Mouse (Mus musculus) limb, embryonic 14.5 days (tissue): Measurements from ENCODE around the gene Ank3. TPM values are rescaled to one million over a fixed set of nuclear protein-coding genes. Genes with fewer than 3 reads are reported as not detected.

ENCODE experiments used
- ATAC-seq: fragments of 200-750 bp; cut with Nextera tagmentation; 2 replicates; pipeline ENCODE4 v1.8.0; 2017; ENCODE audit warnings: low read depth, moderate number of reproducible peaks, moderate TSS enrichment; ENCODE audit not compliant: low FRiP score
- DNase-seq: peaks from one replicate; pipeline ENCODE4 v3.0.0-alpha.2; 2015; ENCODE audit warnings: low spot score
- H3K27ac ChIP-seq: fragments of 300-500 bp; sonication (generic); replicated peaks from 2 replicates; pipeline ENCODE4 v1.5.1; 2014; ENCODE audit warnings: low read depth, mild to moderate bottlenecking, low read length, moderate library complexity, mixed read lengths
- H3K27me3 ChIP-seq: fragments of 300-500 bp; sonication (generic); 2 replicates; pipeline ENCODE4 v1.6.1; 2014; ENCODE audit warnings: low read length, mixed read lengths; ENCODE audit not compliant: control insufficient read depth, insufficient read depth
- H3K36me3 ChIP-seq: fragments of 300-500 bp; sonication (generic); 2 replicates; pipeline ENCODE4 v1.6.1; 2014; ENCODE audit warnings: mild to moderate bottlenecking, low read length, moderate library complexity, mixed read lengths; ENCODE audit not compliant: control insufficient read depth, insufficient read depth
- H3K4me1 ChIP-seq: fragments of 300-500 bp; sonication (generic); 2 replicates; pipeline ENCODE4 v1.6.1; 2014; ENCODE audit warnings: antibody characterized with exemption, low read length, mixed read lengths; ENCODE audit not compliant: control insufficient read depth, insufficient read depth
- H3K4me2 ChIP-seq: fragments of 300-500 bp; sonication (generic); replicated peaks from 2 replicates; pipeline ENCODE4 v1.6.1; 2014; ENCODE audit warnings: low read depth, mild to moderate bottlenecking, low read length, moderate library complexity; ENCODE audit not compliant: severe bottlenecking
- H3K4me3 ChIP-seq: fragments of 300-500 bp; sonication (generic); replicated peaks from 2 replicates; pipeline ENCODE4 v1.5.1; 2014; ENCODE audit warnings: low read length
- H3K9ac ChIP-seq: fragments of 300-500 bp; sonication (generic); 2 replicates; pipeline ENCODE4 v1.6.1; 2014; ENCODE audit warnings: mild to moderate bottlenecking, low read depth, low read length, moderate library complexity; ENCODE audit not compliant: severe bottlenecking
- H3K9me3 ChIP-seq: fragments of 300-500 bp; sonication (generic); 2 replicates; pipeline ENCODE4 v1.6.1; 2016; ENCODE audit warnings: low read length; ENCODE audit not compliant: control insufficient read depth
- POLR2A ChIP-seq: fragments of 200-500 bp; IDR thresholded peaks from 2 replicates; pipeline ENCODE4 v1.8.0; 2012; ENCODE audit warnings: inconsistent platforms, mild to moderate bottlenecking, moderate library complexity, borderline replicate concordance; ENCODE audit not compliant: insufficient read depth, insufficient read length; ENCODE audit errors: extremely low read depth
- WGBS: fragments of 180-500 bp; shearing (Covaris S2); extraction: QIAGEN DNeasy Blood & Tissue Kit; methylation state at CpG from one replicate; pipeline ENCODE4 v1.1.7; 2014; 5-methylcytosine and 5-hydroxymethylcytosine counted together
- polyA plus RNA-seq, 2 experiments: library from polyadenylated mRNA; depleted of rRNA in 1 of 2; stranded (reverse) in 1 of 2; unstranded in 1 of 2; fragments of >200 nt; fragmentation: Nextera tagmentation in 1 of 2; extraction: Ambion mirVana in 1 of 2; gene quantifications; 2 replicates each; pipeline versions ENCODE4 v1.2.1 to v1.2.3; 2012 to 2014

Ank3 gene
- polyA plus RNA-seq, 2 experiments: 14.8 to 25.2 TPM

DNA sequence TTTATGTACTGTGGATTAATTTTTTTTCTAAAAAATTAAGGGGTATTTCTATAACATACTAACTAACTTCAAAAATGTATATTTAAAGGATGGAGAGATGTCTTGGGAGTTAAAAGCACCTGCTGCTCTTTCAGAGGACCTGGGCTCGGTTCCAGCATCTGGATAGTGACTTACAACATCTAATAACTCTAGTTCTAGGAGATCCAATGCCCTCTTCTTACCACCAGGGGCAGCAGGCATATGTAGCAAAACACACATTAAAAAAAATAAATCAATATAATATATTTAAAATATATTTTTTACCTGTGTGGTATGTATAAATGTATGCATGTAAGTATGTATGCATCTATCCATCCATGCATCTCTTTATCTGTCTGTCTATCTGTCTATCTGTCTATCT lies 112.7 kb downstream of the Ank3 start:
- WGBS: 77% methylated on average over 1 of the region's 1 CpGs
- DNase-seq (no peak), ATAC-seq (no peak)
- Histone ChIP-seq H3K4me2 (no peak overlapping the region), H3K4me3 (no peak overlapping the region), H3K4me1 (no peaks in the 10 kb centered on the region), H3K27ac (no peak overlapping the region), H3K9ac (no peak overlapping the region), H3K9me3 (no peaks in the 10 kb centered on the region), H3K36me3 (no peaks in the 10 kb centered on the region), H3K27me3 (no peaks in the 10 kb centered on the region)
- no peak for TF ChIP-seq POLR2A

DNA sequence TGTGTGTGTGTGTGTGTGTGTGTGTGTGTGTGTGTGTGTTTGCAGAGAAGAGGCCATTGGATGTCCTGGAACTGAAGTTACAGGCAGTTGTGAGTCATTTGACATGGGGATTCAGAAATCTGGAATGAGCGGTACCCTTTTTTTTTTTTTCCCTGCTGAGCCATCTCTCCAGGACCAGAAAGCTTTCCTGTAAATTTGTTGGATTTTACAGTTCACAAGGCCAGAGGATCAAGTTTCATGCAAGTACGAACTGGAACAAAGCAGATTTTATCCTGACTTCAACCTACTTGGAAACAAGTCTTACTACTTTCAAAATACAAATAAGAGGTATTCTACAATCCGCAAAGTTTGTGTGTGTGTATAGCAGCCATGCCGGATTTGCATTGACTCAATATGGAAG lies 123.4 kb downstream of the Ank3 start:
- TF ChIP-seq POLR2A: no peak
- H3K4me1 ChIP-seq: no peaks in the 10 kb centered on the region; the same call in 1 of the 2 replicates
- WGBS: 37% methylated on average over 4 of the region's 4 CpGs
- no peak overlapping the region for H3K9ac ChIP-seq
- ATAC-seq (peak; percentile 60; the same call in 1 of the 2 replicates), DNase-seq (peak; percentile 59)
- peak overlapping the region; percentile 30; the same call in 1 of the 2 replicates for H3K27ac ChIP-seq
- no peaks in the 10 kb centered on the region for H3K27me3 ChIP-seq
- no peak overlapping the region for H3K4me3 ChIP-seq
- H3K36me3 ChIP-seq: no peaks in the 10 kb centered on the region
- H3K9me3 ChIP-seq: no peaks in the 10 kb centered on the region
- H3K4me2 ChIP-seq: no peak overlapping the region

DNA sequence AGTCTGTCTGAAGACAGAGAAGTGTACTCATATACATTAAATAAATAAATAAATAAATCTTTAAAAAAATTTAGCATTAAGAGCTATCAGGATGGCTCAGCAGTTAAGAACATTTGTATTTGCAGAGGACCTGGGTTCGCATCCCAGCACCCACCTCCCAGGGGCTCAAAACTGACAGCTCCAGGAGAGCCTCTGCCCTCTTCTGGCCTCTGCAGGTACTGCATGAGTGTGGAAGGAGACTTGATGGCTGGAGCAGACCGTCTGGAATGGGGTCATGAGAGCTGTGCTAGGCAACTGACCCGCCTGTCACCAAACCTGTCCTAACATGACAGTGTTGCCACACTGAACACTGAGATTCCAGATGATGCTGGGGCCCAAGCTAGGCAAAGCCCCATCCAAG lies 124.6 kb downstream of the Ank3 start:
- ATAC-seq (no peak), DNase-seq (no peak)
- H3K27ac ChIP-seq: no peak overlapping the region
- H3K4me2 ChIP-seq: no peak overlapping the region
- H3K4me1 ChIP-seq: no peaks in the 10 kb centered on the region; the same call in 1 of the 2 replicates
- 77% methylated on average over 3 of the region's 3 CpGs for WGBS
- H3K27me3 ChIP-seq: no peaks in the 10 kb centered on the region
- TF ChIP-seq POLR2A: no peak
- H3K4me3 ChIP-seq: no peak overlapping the region
- no peaks in the 10 kb centered on the region for H3K9me3 ChIP-seq
- H3K36me3 ChIP-seq: no peaks in the 10 kb centered on the region
- H3K9ac ChIP-seq: no peak overlapping the region

DNA sequence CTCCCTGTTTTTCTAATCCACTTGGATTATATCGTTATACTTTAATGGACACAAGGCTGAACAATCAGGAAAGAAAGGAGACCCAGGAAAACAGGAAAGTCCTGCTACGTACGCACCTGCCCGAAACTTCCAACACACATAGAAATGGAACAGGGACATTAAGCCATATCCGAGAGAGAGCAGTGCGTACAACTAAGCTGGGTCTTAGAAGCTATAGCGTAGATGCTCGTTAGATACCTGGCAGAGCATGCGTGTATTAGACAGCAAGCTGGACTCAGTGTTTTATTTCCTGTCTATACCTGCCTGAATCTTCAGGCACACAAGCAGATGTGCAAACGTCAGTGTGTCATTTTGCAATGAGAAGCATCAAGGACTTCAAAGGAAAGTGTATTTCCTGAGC lies 128.7 kb downstream of the Ank3 start:
- H3K4me2 ChIP-seq: no peak overlapping the region
- no peak overlapping the region for H3K27ac ChIP-seq
- WGBS: 69% methylated on average over 10 of the region's 10 CpGs
- DNase-seq (no peak), ATAC-seq (no peak)
- no peaks in the 10 kb centered on the region for H3K36me3 ChIP-seq
- TF ChIP-seq POLR2A: no peak
- H3K4me1 ChIP-seq: 0 out of 2 replicates have a peak, but pooled peaks cover 2% of the 10 kb centered on the region
- no peaks in the 10 kb centered on the region for H3K27me3 ChIP-seq
- no peaks in the 10 kb centered on the region for H3K9me3 ChIP-seq
- H3K4me3 ChIP-seq: no peak overlapping the region
- H3K9ac ChIP-seq: no peak overlapping the region

DNA sequence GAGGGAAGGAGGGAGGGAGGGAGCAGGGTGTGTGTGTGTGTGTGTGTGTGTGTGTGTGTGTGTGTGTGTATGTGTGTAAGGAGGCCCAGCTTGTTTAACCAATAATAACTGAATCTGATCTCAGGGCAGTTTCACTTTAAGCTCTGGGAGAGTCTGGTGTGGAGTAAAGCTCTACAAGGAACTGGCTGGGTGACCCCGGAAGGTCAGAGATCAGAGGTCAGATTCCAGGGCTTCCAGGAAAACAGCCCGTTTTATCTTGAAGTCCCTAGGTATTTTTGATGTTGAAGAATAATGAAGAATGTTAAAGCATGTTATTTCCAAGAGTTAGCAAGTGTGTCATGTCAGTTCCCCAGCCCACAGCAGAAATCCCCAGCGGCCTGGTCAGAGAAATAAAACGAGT lies 130.2 kb downstream of the Ank3 start:
- no peak overlapping the region for H3K4me3 ChIP-seq
- H3K27me3 ChIP-seq: no peaks in the 10 kb centered on the region
- no peak for TF ChIP-seq POLR2A
- DNase-seq (no peak), ATAC-seq (no peak)
- H3K9ac ChIP-seq: no peak overlapping the region
- 68% methylated on average over 4 of the region's 4 CpGs for WGBS
- 0 out of 2 replicates have a peak, but pooled peaks cover 5% of the 10 kb centered on the region for H3K4me1 ChIP-seq
- H3K36me3 ChIP-seq: no peaks in the 10 kb centered on the region
- H3K4me2 ChIP-seq: no peak overlapping the region
- no peak overlapping the region for H3K27ac ChIP-seq
- no peaks in the 10 kb centered on the region for H3K9me3 ChIP-seq

DNA sequence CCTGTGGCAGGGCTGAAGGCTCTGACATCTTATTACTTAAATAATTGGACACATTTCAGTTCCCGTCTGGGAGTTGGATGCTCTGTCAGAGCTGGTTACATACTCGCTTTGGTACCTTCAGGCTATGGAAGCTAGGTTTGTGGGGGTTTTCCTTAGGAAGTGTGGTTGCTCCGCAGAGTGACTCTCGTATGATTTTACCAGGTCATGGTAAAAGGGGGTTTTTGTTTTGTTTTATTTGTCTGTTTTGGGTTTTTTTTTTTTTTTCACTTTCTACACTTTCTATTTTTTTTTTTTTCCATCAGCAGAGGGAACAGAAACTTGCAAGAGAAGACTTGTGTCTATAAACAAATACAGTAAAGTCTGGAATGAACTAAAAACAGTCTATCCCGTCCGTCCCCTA lies 131.8 kb downstream of the Ank3 start:
- H3K9me3 ChIP-seq: no peaks in the 10 kb centered on the region
- TF ChIP-seq POLR2A: no peak
- H3K36me3 ChIP-seq: no peaks in the 10 kb centered on the region
- no peak overlapping the region for H3K4me3 ChIP-seq
- WGBS: 73% methylated on average over 6 of the region's 6 CpGs
- H3K4me1 ChIP-seq: 0 out of 2 replicates have a peak, but pooled peaks cover 5% of the 10 kb centered on the region
- ATAC-seq (no peak), DNase-seq (no peak)
- no peak overlapping the region for H3K9ac ChIP-seq
- no peak overlapping the region for H3K4me2 ChIP-seq
- H3K27me3 ChIP-seq: no peaks in the 10 kb centered on the region
- no peak overlapping the region for H3K27ac ChIP-seq
